Mouse (Mus musculus): ENCODE data around the gene Dennd1a. TPM values are rescaled to one million over a fixed set of nuclear protein-coding genes. Genes with fewer than 3 reads are reported as not detected.
A peak's percentile ranks its signal among the peaks of the same experiment; 100 is the strongest.

Dennd1a gene
- 7.2 and 13.8 TPM in 2 replicates for polyA plus RNA-seq (2012; rRNA removed)

DNA sequence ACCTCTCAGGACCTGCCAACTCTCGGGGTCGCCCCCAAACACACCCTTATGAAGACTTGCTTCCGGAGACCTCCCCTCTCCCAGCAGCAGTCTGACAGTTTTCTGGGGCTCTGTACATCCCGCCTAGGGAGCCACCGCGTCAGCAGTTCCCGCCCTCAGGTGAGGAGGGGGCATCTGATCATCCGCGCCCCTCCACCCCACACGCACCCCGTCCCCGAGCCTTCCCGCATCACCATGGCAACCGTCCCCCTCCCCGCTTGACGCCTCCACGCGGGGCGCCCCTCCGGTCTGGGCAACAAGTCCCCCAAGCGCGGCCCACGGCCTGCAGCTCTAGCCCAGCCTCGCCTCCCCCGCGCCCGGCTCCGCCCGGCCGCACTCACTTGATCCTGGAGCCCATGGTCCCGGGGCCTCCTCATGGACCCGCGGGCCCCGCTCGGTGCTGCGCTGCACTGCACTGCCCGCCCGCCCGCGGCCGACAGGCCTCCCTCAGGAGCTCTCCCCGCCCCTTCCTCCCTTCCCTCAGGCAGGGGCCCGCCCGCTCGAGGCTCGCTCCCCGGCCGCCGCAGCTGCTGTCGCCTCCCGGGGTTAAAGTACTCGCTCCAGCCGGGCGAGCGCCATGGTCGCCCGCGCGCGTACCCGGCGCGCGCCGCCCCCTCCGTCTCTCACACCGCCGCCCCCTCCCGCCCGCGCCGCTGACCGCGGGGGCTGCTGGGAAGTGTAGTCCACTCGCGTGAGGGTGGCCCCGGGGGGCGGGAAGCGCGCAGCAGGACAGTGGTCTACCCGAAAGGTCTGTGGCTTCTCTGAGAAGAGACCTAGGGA lies at the start of gene Dennd1a:
TSS of gene Dennd1a (minus strand) at position 658 of the 819 bp plus-strand sequence.
- peak; percentile 77 for DNase-seq (ENCODE audit: low spot score)

GRCm38 (mm10) chr2:38336606-38337005 lies 49.4 kb upstream of the Dennd1a start:
- DNase-seq (ENCODE audit: low spot score): no peak

- no peak for DNase-seq (ENCODE audit: low spot score)
Observed at GRCm38 (mm10) chr2:38333586-38334119, 46.5 kb upstream of the Dennd1a start.

DNA sequence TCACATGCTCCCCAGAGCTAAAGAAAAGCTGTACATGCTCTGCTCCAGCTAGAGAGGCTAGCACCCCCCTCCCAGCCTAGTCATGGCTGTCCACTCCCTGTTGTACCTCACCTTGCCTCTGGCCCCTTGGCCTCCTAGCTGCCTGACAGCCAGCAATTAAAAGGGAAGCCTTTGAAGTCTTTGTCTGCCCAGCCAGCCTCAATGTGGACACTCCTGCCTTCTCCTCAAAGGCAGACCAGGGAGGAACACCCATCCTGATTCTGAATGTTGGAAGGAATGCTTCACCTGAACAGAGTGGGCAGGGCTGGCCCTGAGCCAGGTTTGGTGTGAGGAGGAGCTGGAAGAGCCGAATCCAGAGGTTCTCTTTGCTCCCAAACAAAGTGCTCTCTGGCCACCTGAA lies 39.5 kb upstream of the Dennd1a start:
- no peak for DNase-seq (ENCODE audit: low spot score)

DNA sequence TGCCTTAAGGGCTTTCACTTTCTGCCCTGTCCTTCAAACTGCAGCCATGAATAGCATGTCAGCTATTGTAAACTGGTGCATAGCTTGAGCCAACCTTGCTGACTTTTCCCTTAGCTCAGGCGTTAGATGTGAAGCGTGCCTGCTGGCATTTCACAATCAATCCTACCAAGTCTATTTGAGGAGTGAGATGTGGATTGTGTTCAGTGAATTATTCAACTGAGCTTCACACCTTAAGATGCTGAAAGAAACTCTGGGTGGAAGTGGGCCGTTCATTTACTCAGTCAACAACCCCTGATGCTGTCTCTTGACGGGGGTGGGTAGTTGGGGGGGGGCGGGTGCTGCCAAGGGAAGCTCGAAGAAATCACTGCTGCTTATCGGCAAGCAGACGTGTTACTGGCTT lies 36.2 kb upstream of the Dennd1a start:
- no peak for DNase-seq (ENCODE audit: low spot score)

- DNase-seq (ENCODE audit: low spot score): no peak
Observed at GRCm38 (mm10) chr2:38320911-38321310, 33.7 kb upstream of the Dennd1a start.

DNA sequence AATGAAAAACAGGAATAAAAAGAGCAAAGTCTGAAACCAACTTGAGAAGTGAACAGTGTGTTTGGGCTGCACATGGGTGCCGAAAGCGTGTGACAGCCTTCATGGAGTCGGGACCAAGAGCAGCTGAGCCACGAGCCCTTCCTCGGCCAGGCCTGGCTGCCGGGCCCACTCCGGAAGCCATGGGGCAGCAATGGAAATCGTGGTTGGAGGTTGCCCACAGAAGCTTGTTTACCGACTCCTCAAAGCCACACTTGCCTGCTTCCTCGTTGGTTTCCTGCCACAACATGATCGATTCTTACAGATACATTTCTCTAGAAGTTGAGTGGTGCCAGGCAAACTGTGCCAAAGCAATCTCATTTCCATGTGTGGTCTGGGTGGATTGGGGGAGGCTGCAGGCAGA lies 31.9 kb upstream of the Dennd1a start:
- no peak for DNase-seq (ENCODE audit: low spot score)

GRCm38 (mm10) chr2:38313399-38313798 lies 26.2 kb upstream of the Dennd1a start:
- no peak for DNase-seq (ENCODE audit: low spot score)

GRCm38 (mm10) chr2:38312921-38313320 lies 25.7 kb upstream of the Dennd1a start:
- no peak for DNase-seq (ENCODE audit: low spot score)

- DNase-seq (ENCODE audit: low spot score): no peak
Observed at GRCm38 (mm10) chr2:38305152-38305551, 18.0 kb upstream of the Dennd1a start.

GRCm38 (mm10) chr2:38300941-38301340 lies 13.8 kb upstream of the Dennd1a start:
- no peak for DNase-seq (ENCODE audit: low spot score)

GRCm38 (mm10) chr2:38295939-38296338 lies 8.7 kb upstream of the Dennd1a start:
- no peak for DNase-seq (ENCODE audit: low spot score)

DNA sequence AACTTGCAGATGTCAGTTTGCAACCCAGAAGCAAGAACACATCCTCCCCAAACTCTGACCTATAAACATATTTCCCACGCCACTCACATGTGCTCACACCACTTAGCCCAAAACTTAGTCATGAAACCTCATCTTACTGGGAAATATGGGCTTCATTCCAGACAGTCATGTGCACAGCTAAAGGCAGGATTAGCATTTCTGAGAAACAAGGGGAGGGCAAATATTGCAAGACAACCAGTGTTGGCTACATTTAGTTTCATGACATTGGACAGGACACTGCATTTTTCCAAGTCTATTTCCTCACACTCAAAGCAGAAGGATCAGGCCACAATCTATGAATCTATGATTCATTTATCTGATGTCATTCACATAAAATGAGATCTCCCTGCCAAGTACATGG lies 4.3 kb upstream of the Dennd1a start:
- no peak for DNase-seq (ENCODE audit: low spot score)

GRCm38 (mm10) chr2:38288226-38288625 lies 1.0 kb upstream of the Dennd1a start:
- no peak for DNase-seq (ENCODE audit: low spot score)

DNA sequence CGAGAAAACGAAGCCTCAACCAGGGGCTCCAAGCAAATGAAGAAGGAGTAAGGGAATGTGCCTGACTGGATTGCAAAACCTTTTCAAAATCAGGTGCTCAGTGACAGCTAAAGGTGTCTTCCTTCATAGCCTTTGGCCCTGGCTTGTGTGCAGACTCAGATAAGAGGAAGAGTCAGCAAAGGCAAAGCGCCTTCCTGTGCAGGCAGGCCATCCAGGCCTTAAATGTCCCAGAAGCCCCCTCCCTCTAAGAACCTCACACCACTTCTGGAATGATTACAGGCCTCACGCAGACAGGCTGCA lies 807 bp downstream of the Dennd1a start:
- no peak for DNase-seq (ENCODE audit: low spot score)

DNA sequence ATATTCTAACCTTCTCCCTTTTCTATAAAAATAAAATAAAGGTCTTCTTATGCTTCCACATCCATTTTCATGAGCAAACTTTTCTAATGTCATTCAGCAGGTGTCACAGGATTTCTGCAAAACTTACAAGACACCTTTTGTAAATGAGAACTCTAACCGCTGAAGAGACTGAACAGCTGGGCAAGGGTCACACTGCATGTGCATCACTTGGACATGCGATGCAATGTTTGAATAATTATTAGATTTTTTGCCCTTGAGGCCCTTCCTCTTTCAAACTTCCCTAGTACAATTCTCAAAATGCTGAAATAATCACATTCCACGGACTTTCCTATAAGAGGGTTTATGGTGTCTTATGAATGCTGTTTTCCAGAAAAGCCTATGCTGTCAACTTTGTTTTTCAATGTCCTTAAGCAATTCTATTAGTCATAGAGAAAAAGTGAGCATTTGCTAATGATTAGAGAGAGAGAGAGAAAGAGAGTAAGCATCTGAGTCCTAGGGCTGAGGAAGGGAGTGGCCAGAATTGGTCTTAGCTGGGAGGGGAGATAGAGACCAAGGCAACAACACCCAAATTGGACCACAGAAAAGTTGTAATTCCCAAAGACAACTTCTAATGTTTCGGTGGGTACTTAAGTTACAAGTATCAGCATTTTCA lies 1.3 kb downstream of the Dennd1a start:
- DNase-seq (ENCODE audit: low spot score): no peak

DNA sequence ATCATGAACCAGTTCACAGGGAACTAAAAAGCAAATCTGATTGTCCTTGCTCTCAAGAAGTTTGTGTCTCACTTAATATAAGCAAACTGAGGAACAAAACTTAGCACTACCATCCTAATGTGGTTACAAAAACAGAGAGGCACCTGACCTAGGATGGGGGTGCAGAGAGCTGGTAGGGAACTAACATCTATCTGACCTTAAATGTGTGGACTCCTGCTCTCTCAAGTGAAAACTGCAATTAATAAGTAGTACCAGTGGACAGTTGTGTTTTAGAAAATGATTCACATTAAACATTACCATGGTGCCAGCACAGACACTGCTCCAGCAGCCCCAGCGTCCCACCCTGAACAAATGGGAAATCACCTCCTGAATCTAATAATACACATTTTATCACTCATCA lies 3.2 kb downstream of the Dennd1a start:
- no peak for DNase-seq (ENCODE audit: low spot score)

DNA sequence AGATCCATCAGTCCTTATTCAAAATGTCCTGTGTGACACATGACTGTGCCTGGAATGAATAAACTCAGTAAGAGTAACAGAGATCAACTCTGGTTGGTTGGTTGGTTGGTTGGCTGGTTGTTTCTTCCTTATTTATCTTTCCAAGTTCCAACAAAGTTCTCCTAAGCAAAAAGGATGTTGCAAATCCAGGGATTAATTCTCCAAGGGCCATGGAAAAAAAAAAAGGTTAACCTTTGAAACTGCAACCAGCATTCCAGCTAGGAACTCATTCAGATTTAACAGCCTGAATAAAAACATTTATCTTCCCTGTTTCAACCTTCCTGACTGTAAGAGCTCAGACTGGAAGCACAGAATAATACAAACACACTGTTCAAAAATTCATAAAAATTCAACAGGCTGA lies 6.8 kb downstream of the Dennd1a start:
- DNase-seq (ENCODE audit: low spot score): no peak

GRCm38 (mm10) chr2:38274973-38275372 lies 12.2 kb downstream of the Dennd1a start:
- DNase-seq (ENCODE audit: low spot score): no peak

- DNase-seq (ENCODE audit: low spot score): no peak
Observed at GRCm38 (mm10) chr2:38263653-38264052, 23.5 kb downstream of the Dennd1a start.

DNA sequence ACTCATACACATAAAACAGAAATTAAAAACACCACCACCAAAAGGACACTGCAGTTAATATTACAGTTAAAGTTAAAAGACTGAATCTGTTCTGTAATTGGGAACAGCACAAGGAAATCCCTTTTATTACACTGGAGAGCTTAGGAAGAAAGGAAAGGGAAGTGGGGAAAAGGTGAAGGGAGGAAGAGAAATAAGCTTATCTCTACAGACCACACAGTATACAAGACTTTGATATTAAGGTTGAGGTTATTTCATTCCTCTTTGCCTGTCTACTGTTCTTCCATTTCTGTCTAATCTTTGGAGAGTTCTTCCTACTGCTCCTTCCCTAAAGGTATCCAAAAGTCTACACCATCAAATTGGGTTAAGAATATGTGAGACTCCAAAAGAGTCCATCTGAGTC lies 28.1 kb downstream of the Dennd1a start:
- DNase-seq (ENCODE audit: low spot score): no peak

- DNase-seq (ENCODE audit: low spot score): no peak
Observed at GRCm38 (mm10) chr2:38237616-38238015, 49.6 kb downstream of the Dennd1a start.

GRCm38 (mm10) chr2:38235593-38235992 lies 51.6 kb downstream of the Dennd1a start:
- no peak for DNase-seq (ENCODE audit: low spot score)

All from urinary bladder, adult 2 months (tissue).